Mouse (Mus musculus) forebrain, embryonic 15.5 days (tissue): ENCODE measurements at regions not wholly inside any gene's neighbourhood (a gene's known extent, or its start where the extent isn't known, plus 50 kb on each side); places are given as distances from the start of the nearest gene placed in this dataset.
A peak's percentile ranks its signal among the peaks of the same experiment; 100 is the strongest.
"Not testable (repeated sequence)": the region's sequence is repeated elsewhere in the genome, so short reads cannot be mapped to it uniquely, and the experiment has no call there.

ENCODE experiments used
- ATAC-seq: fragments of 200-750 bp; cut with Nextera tagmentation; replicated peaks from 2 replicates; pipeline ENCODE4 v1.8.0; 2017; ENCODE audit warnings: mild to moderate bottlenecking, moderate TSS enrichment, moderate library complexity
- H3K27ac ChIP-seq: fragments of 300-500 bp; sonication (generic); replicated peaks from 2 replicates; pipeline ENCODE4 v1.5.1; 2015; ENCODE audit warnings: mild to moderate bottlenecking, inconsistent platforms
- H3K27me3 ChIP-seq: fragments of 300-500 bp; sonication (generic); 2 replicates; pipeline ENCODE4 v1.6.1; 2015; ENCODE audit warnings: inconsistent platforms
- H3K36me3 ChIP-seq: fragments of 300-500 bp; sonication (generic); 2 replicates; pipeline ENCODE4 v1.6.1; 2015; ENCODE audit warnings: mild to moderate bottlenecking, inconsistent platforms
- H3K4me1 ChIP-seq: fragments of 300-500 bp; sonication (generic); 2 replicates; pipeline ENCODE4 v1.6.1; 2015; ENCODE audit warnings: inconsistent platforms
- H3K4me2 ChIP-seq: fragments of 300-500 bp; sonication (generic); replicated peaks from 2 replicates; pipeline ENCODE4 v1.6.1; 2015; ENCODE audit warnings: mild to moderate bottlenecking, inconsistent platforms
- H3K4me3 ChIP-seq: fragments of 300-500 bp; sonication (generic); 2 replicates; pipeline ENCODE4 v1.5.1; 2015; ENCODE audit warnings: mild to moderate bottlenecking, inconsistent platforms
- H3K9ac ChIP-seq: fragments of 300-500 bp; sonication (generic); replicated peaks from 2 replicates; pipeline ENCODE4 v1.6.1; 2015; ENCODE audit warnings: mild to moderate bottlenecking, inconsistent platforms
- H3K9me3 ChIP-seq: fragments of 300-500 bp; sonication (generic); 2 replicates; pipeline ENCODE4 v1.6.1; 2016; ENCODE audit warnings: inconsistent platforms
- WGBS: fragments of 180-500 bp; shearing (Covaris S2); methylation state at CpG from one replicate; pipeline ENCODE4 v1.1.7; 2015; ENCODE audit warnings: mixed read lengths; 5-methylcytosine and 5-hydroxymethylcytosine counted together

GRCm38 (mm10) chr10:14292701-14293100, 252.8 kb downstream of the Adgrg6 start:
- 87% methylated on average over 8 of the region's 8 CpGs for WGBS
- not testable (repeated sequence) for H3K27me3 ChIP-seq, ATAC-seq, H3K4me2 ChIP-seq, H3K4me1 ChIP-seq, H3K9me3 ChIP-seq, H3K27ac ChIP-seq, H3K9ac ChIP-seq, H3K36me3 ChIP-seq, H3K4me3 ChIP-seq

GRCm38 (mm10) chr10:14287551-14287950, 257.9 kb downstream of the Adgrg6 start:
- 85% methylated on average over 4 of the region's 4 CpGs for WGBS
- no peak overlapping the region for H3K4me3 ChIP-seq
- H3K4me1 ChIP-seq = no peaks in the 10 kb centered on the region
- no peaks in the 10 kb centered on the region for H3K36me3 ChIP-seq
- no peak overlapping the region for H3K4me2 ChIP-seq
- no peak for ATAC-seq
- no peaks in the 10 kb centered on the region for H3K27me3 ChIP-seq
- no peaks in the 10 kb centered on the region for H3K9me3 ChIP-seq
- H3K27ac ChIP-seq = no peak overlapping the region
- H3K9ac ChIP-seq = no peak overlapping the region

- ATAC-seq = no peak
- H3K9me3 ChIP-seq = no peaks in the 10 kb centered on the region
- 91% methylated on average over 1 of the region's 1 CpGs for WGBS
- no peaks in the 10 kb centered on the region for H3K27me3 ChIP-seq
- no peaks in the 10 kb centered on the region for H3K36me3 ChIP-seq
- no peak overlapping the region for H3K4me2 ChIP-seq
- H3K27ac ChIP-seq = no peak overlapping the region
- H3K9ac ChIP-seq = no peak overlapping the region
- H3K4me3 ChIP-seq = no peak overlapping the region
- no peaks in the 10 kb centered on the region for H3K4me1 ChIP-seq
Observed at GRCm38 (mm10) chr10:14276631-14277030, 268.8 kb downstream of the Adgrg6 start.

GRCm38 (mm10) chr10:14275477-14275876, 270.0 kb downstream of the Adgrg6 start:
- no peak overlapping the region for H3K4me2 ChIP-seq
- WGBS = 97% methylated on average over 1 of the region's 1 CpGs
- no peak overlapping the region for H3K9ac ChIP-seq
- H3K36me3 ChIP-seq = no peaks in the 10 kb centered on the region
- H3K27ac ChIP-seq = no peak overlapping the region
- H3K4me3 ChIP-seq = no peak overlapping the region
- ATAC-seq = no peak
- no peaks in the 10 kb centered on the region for H3K9me3 ChIP-seq
- no peaks in the 10 kb centered on the region for H3K4me1 ChIP-seq
- H3K27me3 ChIP-seq = no peaks in the 10 kb centered on the region

GRCm38 (mm10) chr10:14270008-14270407, 275.5 kb downstream of the Adgrg6 start:
- H3K9me3 ChIP-seq = no peaks in the 10 kb centered on the region
- no peak overlapping the region for H3K4me3 ChIP-seq
- H3K36me3 ChIP-seq = no peaks in the 10 kb centered on the region
- no peak overlapping the region for H3K4me2 ChIP-seq
- 24% methylated on average over 3 of the region's 4 CpGs for WGBS
- H3K9ac ChIP-seq = no peak overlapping the region
- no peak for ATAC-seq
- H3K27ac ChIP-seq = no peak overlapping the region
- no peaks in the 10 kb centered on the region for H3K4me1 ChIP-seq
- H3K27me3 ChIP-seq = no peaks in the 10 kb centered on the region

GRCm38 (mm10) chr10:14267641-14268040, 277.8 kb downstream of the Adgrg6 start:
- 86% methylated on average over 3 of the region's 3 CpGs for WGBS

GRCm38 (mm10) chr10:14239670-14240069, 273.8 kb downstream of the Hivep2 start:
- Histone ChIP-seq H3K9me3 (no peaks in the 10 kb centered on the region), H3K4me2 (no peak overlapping the region), H3K4me1 (no peaks in the 10 kb centered on the region), H3K9ac (no peak overlapping the region), H3K36me3 (no peaks in the 10 kb centered on the region), H3K27me3 (no peaks in the 10 kb centered on the region), H3K4me3 (no peak overlapping the region), H3K27ac (no peak overlapping the region)
- WGBS = 93% methylated on average over 8 of the region's 8 CpGs
- no peak for ATAC-seq

More at GRCm38 (mm10) chr10:14267641-14268040, 277.8 kb downstream of the Adgrg6 start:
- no peak overlapping the region for H3K4me2 ChIP-seq
- no peak overlapping the region for H3K9ac ChIP-seq
- no peaks in the 10 kb centered on the region for H3K36me3 ChIP-seq
- H3K9me3 ChIP-seq = no peaks in the 10 kb centered on the region
- no peak for ATAC-seq
- H3K27ac ChIP-seq = no peak overlapping the region
- H3K27me3 ChIP-seq = no peaks in the 10 kb centered on the region
- no peaks in the 10 kb centered on the region for H3K4me1 ChIP-seq
- H3K4me3 ChIP-seq = no peak overlapping the region

GRCm38 (mm10) chr10:14234896-14235604, 269.2 kb downstream of the Hivep2 start:
- no peak overlapping the region for H3K4me2 ChIP-seq
- H3K36me3 ChIP-seq = no peaks in the 10 kb centered on the region
- WGBS = 82% methylated on average over 10 of the region's 10 CpGs
- no peak overlapping the region for H3K27ac ChIP-seq
- ATAC-seq = no peak
- no peaks in the 10 kb centered on the region for H3K9me3 ChIP-seq
- H3K4me3 ChIP-seq = no peak overlapping the region
- no peak overlapping the region for H3K9ac ChIP-seq
- no peaks in the 10 kb centered on the region for H3K27me3 ChIP-seq
- peaks cover 6% of the 10 kb centered on the region for H3K4me1 ChIP-seq

GRCm38 (mm10) chr10:14234005-14234602, 268.2 kb downstream of the Hivep2 start:
- ATAC-seq = no peak
- Histone ChIP-seq H3K4me1 (peaks cover 6% of the 10 kb centered on the region), H3K27me3 (no peaks in the 10 kb centered on the region), H3K4me3 (no peak overlapping the region), H3K27ac (peak overlapping the region; percentile 59), H3K4me2 (no peak overlapping the region), H3K9ac (no peak overlapping the region), H3K36me3 (no peaks in the 10 kb centered on the region), H3K9me3 (no peaks in the 10 kb centered on the region)
- WGBS = 27% methylated on average over 5 of the region's 5 CpGs

- no peak overlapping the region for H3K4me3 ChIP-seq
- no peak overlapping the region for H3K4me2 ChIP-seq
- no peaks in the 10 kb centered on the region for H3K27me3 ChIP-seq
- no peak for ATAC-seq
- WGBS = 83% methylated on average over 3 of the region's 3 CpGs
- peak overlapping the region; percentile 59; the same call in 1 of the 2 replicates for H3K27ac ChIP-seq
- no peak overlapping the region for H3K9ac ChIP-seq
- peaks cover 6% of the 10 kb centered on the region for H3K4me1 ChIP-seq
- H3K36me3 ChIP-seq = no peaks in the 10 kb centered on the region
- no peaks in the 10 kb centered on the region for H3K9me3 ChIP-seq
Observed at GRCm38 (mm10) chr10:14233335-14233734, 267.5 kb downstream of the Hivep2 start.

GRCm38 (mm10) chr10:14231464-14231863, 265.6 kb downstream of the Hivep2 start:
- WGBS = 82% methylated on average over 1 of the region's 1 CpGs
- Histone ChIP-seq H3K4me3 (no peak overlapping the region), H3K4me1 (peaks cover 6% of the 10 kb centered on the region), H3K4me2 (no peak overlapping the region), H3K9me3 (no peaks in the 10 kb centered on the region), H3K27me3 (no peaks in the 10 kb centered on the region), H3K9ac (no peak overlapping the region), H3K36me3 (no peaks in the 10 kb centered on the region), H3K27ac (no peak overlapping the region)
- no peak for ATAC-seq

GRCm38 (mm10) chr10:14217284-14217683, 251.4 kb downstream of the Hivep2 start:
- no peak overlapping the region for H3K4me3 ChIP-seq
- WGBS = 97% methylated on average over 1 of the region's 1 CpGs
- H3K9me3 ChIP-seq = 0 out of 2 replicates have a peak, but pooled peaks cover 3% of the 10 kb centered on the region
- H3K4me1 ChIP-seq = no peaks in the 10 kb centered on the region
- H3K4me2 ChIP-seq = no peak overlapping the region
- no peak for ATAC-seq
- no peak overlapping the region for H3K9ac ChIP-seq
- H3K36me3 ChIP-seq = no peaks in the 10 kb centered on the region
- H3K27ac ChIP-seq = peak overlapping the region; percentile 86
- H3K27me3 ChIP-seq = no peaks in the 10 kb centered on the region
